Mouse (Mus musculus): ENCODE data around the gene Ttyh2.

DNA sequence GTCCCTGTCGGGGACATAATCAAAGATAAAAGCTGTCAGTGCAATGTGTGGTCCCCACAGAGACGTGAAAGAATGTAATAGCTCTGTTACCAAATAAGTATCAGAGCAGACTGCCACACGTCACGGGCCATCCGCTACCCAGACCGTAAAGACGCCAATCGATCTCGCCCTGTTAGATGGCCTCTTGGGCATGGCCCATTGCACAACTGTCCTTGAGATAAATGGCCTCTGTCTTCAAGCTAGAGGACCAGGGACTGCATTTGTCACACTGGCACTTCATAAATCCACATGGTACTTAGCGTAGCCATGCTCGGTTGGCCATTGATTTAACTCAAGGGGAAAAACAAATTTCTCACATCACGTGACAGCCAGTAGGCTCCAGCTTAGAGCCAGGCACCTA lies 36.6 kb downstream of the Ttyh2 start:
- no peak for TF ChIP-seq CTCF (conservative IDR thresholded peaks at IDR 0.05; ENCODE audit: insufficient read depth, insufficient read length, low read depth, low read length)
- TF ChIP-seq POLR2A (IDR thresholded peaks at IDR 0.05; ENCODE audit: low read depth, low read length) = no peak

Measured in kidney, adult 2 months (tissue).